Mouse (Mus musculus): Measurements from ENCODE around the gene 5730522E02Rik.

The 5730522E02Rik gene

DNA sequence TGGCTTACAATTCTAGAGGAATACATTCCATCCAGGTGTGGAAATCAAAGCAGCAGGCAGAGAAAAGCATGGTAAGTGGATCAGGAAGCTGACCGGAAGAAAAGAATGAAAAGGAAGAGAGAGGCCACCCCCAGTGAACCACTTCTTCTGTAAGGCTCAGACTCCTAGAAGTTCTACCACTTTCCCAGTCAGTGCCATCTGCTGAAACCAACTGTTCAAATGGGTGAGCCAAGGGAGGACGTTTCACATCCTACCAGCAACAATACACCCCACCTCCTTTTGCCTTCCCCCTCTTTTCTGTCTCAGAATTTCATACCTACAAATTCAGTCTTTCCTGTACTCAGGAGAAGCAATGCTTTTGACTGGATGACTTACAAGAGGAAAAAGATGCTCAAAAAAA lies 197.0 kb downstream of the 5730522E02Rik start:
- DNase-seq (ENCODE audit: inconsistent age in 2 of 2, low spot score in 1 of 2) = no peak

DNA sequence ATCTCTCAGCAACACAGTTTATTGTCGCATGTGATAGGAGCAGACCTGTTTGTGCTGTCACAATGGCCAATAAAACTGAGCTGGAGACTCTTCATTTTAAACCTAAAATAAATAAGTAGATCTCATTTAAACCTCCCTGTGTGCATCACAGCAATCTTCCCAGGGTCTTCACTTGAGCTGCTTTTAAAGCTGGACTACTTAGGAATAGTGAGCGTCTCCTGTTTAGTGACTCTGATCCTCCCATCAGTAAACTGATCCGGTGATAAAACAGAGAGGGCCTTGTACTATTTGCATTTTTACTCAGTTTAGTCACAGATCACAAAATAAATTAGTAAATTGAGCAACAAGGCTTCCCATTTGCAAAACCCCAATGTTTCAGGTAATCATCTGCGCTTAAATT lies 206.5 kb downstream of the 5730522E02Rik start:
- DNase-seq (ENCODE audit: inconsistent age in 2 of 2, low spot score in 1 of 2) = no peak

DNA sequence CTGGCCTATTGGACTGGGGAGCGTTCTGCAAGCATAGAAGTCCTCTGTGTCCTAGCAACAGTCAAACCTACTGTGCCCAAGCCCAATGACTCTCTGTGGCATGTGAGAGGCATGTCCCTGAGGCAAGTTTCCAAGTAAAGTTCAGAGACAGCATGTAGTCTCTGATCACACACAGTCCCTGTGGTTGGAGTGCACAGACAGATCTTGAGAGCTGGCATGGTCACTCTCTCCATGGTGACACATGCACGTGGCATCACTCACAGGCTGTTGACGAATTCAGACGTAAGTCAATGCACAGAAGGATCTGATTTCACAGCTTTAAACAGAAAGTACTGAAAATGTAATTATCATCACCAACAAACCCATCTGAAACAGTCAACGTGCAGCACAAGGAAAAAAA lies 210.8 kb downstream of the 5730522E02Rik start:
- DNase-seq (ENCODE audit: inconsistent age in 2 of 2, low spot score in 1 of 2) = no peak

DNA sequence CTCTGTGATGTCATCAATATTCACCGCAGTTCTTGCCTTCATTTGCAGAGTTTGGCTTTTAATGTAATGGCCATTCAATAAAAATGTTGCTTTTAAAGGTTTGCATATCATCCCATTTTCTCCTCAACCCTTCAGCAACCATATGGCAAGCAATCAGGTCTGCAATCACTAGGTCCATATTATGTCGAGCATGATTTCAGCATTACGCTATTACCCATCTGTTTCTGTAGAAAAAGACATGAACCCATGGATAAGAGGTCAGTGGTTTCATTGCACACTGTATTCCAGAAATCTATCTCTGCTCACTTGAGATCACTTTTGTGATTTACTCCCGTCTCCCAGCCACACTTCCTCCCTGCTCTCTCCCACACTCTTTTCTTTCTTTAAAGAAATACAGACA lies 213.1 kb downstream of the 5730522E02Rik start:
- DNase-seq (ENCODE audit: inconsistent age in 2 of 2, low spot score in 1 of 2) = no peak

DNA sequence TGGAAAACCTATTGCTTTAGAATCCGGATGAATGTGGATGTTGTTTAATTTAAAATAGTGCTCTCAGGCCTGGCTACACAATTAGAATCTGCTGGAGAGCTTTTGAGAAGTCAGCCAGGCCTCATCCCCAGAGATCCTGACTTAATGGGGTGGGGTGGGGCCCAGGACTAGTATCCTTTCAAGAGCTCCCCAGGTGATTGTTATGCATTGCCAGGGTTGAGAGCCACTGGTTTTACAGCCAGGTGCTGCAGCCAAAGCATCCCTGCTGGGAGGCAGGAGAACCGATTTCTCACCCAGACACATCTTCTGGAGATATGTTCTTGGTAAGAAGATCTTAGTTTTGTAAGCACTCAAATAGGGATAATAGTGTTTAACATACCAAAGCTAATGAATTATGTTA lies 216.4 kb downstream of the 5730522E02Rik start:
- no peak for DNase-seq (ENCODE audit: inconsistent age in 2 of 2, low spot score in 1 of 2)

DNA sequence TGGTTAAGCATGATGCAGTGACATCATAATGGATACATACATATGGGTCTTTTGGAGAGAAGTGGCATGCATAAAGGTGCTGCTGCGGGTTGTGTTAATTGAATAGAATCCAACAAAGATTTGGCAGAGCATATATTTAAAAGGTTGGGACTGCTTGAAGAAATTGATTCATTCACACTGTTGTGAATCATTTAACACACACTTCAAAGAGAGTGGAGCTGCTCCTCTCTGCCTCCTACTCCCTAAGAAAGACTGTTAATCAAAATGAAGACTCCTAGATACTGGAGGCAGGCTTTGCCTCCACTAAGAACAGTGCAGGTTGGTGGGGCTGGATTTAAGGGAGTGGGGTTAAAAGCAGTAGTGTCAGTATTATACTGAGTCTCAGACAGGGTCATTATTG lies 218.3 kb downstream of the 5730522E02Rik start:
- DNase-seq (ENCODE audit: inconsistent age in 2 of 2, low spot score in 1 of 2) = no peak

DNA sequence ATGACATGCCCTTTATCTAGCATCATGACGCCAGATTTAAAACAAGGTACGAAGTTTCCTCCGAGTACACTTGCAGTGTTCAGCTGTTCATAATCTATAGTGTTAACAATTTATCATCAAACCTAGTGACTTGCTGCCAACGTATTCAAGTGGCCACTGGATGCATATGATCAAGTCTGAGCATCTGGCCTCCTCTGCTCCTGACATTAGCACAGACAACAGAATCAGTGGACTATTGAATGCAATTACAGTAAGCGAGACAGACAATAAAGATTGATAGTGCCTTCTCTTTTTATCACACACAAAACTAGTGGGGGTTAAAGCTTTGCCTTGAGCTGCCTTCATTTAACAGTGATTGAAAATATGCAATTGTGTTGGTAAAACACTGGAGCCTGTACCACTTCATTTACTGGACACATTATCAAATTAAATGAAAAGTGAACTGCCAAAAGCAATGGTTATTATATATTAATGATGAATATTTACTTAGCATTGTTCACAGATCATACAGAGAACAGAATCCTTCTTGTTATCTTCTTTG lies 231.8 kb downstream of the 5730522E02Rik start:
- DNase-seq (ENCODE audit: inconsistent age in 2 of 2, low spot score in 1 of 2) = no peak

DNA sequence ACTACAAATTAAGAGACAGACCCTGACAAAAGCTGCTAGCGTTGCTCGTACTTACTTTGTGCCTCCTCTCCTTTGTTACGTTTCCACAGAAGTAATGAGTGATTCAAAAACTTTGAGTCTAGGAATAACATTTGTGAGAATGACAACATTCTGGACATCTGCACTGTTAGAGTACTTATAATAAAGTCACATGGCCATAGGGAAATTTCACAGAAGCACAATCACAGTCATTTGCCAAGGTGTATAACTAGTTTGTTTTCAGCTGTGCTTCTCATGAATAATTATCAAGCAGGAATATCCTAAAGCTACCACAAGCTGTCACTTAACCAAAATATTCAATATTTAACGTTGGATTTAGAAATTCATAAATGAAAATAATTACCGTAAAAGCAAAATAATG lies 269.1 kb downstream of the 5730522E02Rik start:
- DNase-seq (ENCODE audit: inconsistent age in 2 of 2, low spot score in 1 of 2) = no peak

DNA sequence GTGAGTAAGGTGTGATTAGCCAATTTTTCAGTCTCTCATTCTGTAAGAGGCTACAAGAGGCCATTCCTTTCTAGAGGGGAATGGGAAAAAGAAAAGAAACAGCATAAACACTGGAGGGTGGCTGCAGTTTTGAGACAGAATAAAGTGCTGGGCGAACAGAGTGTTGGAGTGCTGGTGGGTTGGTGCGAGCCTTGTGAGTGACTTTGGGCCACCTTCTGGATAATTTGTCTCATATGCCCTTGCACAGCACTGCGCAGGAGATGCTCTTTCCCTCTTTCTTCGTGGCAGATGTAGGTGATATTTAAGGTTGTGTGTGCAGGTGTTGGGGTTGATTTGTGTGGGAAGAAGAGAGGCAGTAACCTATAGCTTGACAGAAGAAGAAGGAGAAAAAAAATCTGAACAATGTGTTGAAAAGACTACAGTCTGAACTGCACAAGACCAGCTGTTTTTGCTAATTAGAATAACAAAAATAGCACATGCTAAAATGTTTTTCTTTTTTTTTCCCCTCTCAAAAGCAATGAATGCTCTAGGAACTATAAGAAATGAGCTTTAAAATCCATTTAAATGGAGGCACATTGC lies 269.8 kb downstream of the 5730522E02Rik start:
- no peak for DNase-seq (ENCODE audit: inconsistent age in 2 of 2, low spot score in 1 of 2)

DNA sequence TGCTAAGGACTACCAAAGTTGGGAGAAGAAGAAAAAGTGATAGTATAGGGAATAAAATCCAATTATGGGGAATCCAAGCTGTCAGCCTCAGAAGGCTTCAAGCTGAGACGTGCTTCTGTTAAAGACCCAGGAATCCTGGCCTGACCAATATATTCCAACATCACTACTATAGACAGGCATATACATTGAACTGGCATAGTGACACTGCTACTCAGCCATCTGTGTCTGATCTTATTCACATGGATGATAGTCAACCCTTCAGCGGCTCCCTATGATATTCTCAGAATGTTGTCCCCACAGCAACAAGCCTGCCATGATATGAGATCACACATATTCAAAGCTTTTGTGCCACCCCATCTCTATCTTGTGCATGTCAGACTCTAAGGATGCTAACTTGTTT lies 284.3 kb downstream of the 5730522E02Rik start:
- DNase-seq (ENCODE audit: inconsistent age in 2 of 2, low spot score in 1 of 2) = no peak

DNA sequence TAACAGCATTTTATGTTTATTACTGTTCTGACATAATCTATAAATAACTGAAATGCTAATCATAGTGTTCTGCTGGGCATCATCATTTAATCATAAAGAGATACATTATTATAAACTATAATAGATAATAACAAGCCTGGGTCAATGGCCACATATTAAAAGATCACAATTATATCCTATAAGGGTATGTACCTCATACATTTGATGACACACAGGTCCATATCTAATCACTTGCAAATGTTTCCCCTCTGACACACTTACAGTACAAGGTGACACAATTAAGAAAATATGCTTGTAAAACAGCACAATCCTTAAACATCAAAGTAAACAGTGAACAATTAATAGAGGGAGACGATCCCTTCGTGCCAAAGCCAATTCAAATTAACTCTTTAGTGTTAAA lies 308.2 kb downstream of the 5730522E02Rik start:
- no peak for DNase-seq (ENCODE audit: inconsistent age in 2 of 2, low spot score in 1 of 2)

DNA sequence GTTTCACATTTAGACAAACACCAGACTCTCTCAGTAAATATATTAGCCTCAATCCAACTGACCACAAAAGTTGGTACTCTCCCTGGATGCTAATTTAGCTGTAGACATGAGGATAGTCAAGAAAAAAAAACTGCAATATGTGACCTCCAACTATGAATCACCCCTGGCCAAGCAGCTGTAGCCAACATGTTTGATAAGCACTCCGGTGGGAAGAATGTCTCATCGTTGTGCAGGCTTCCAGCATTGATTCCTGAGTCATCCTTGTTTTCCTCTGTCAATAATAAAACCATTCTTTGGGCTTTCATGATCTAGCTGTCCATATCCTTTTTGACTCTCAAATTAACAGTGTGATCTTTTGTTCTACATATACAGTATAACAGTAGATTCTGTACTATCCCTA lies 308.9 kb downstream of the 5730522E02Rik start:
- peak in 1 of 2 experiments; percentile 52 for DNase-seq (ENCODE audit: inconsistent age in 2 of 2, low spot score in 1 of 2)

DNA sequence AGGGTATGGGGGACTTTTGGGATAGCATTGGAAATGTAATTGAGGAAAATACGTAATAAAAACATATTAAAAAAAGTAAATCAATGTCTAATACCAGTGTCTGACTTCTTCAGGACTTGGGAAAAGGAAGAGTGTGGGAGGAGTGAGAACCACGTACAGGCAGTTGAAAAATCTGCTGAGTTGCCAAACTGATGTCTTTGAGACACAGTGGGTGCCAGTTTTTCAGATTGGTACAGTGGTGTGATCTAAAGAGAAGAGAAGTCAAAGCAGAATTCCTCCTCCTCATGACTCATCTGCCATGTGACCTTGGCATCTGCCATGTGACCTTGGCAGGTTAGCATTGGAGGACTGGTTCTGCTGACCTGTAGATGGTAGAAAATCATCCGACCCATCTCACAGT lies 316.7 kb downstream of the 5730522E02Rik start:
- no peak for DNase-seq (ENCODE audit: inconsistent age in 2 of 2, low spot score in 1 of 2)

DNA sequence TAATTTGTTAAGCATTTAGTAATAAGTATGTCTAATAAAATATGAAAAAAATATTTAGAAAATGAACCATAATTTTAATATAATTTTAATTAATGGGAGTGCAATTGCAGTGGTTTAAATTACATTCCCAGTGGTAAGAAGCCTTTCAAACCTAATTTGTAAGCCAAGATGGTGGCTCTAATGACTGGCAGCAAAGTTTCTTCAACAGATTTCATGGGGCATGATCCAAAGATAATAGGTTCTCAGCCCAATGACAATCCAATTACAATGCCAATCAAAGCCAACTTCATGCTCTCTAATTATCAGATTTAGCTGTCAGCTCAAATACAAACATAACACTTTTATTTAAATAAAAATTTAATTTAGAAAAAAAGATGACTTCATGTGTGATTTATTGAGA lies 337.6 kb downstream of the 5730522E02Rik start:
- no peak for DNase-seq (ENCODE audit: inconsistent age in 2 of 2, low spot score in 1 of 2)

DNA sequence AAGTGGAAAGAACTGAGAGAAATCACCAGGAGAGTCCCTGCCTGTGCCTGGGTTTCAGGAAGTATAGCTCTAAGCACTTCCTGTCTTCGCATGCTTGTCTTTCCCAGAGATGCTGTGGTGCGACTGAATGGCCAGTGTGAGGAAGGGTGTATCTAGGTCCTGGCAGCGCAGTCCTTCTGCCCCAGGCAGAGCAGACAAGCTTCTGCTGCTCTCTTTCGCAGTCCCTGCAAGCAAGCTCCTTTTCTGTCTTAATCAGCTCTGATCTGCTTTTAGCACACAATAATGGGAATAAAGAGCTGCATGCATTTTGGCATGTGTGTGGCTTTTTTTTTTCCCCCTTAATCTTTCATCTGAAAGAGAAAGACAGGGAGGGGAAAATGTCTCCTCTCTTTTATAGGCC lies 338.2 kb downstream of the 5730522E02Rik start:
- DNase-seq (ENCODE audit: inconsistent age in 2 of 2, low spot score in 1 of 2) = no peak

DNA sequence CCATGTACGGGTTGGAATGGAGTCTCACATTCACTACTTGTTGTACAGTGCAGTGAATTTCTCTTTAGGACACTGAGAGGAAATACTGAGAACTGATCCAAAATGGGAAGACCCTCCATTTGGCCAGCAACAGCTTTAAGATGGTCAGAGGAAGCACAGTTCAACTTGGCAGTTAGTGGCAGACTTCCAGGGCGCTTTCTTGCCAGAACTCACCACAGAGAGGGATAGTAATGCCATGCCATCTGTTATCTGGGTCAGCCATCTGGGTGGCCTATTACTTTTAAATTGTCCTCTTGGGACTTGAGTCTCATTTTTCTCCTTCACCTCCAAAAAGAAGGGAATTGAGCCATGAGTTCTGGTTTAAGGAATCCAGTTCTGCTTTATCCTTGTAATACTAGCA lies 344.3 kb downstream of the 5730522E02Rik start:
- peak in 1 of 2 experiments; percentile 21 for DNase-seq (ENCODE audit: inconsistent age in 2 of 2, low spot score in 1 of 2)

DNA sequence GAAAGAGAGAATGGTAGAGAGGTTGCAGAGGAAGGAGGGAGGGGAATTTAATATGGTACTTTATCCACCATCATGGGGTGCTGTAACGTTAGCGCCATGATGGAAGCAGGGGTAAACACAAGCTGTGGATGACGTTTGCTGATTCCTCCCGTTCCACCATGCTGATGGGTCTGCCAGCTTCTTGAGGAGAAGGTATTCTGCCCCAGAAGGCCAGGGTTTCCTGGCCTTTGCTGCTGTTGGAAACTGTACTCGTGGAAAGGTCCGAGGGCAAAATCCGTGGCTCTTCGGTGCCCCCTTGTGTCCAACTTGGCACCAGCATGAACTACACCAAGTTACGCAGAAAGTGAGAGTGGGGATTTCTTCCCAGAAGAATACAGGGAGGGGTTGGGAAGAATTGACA lies 347.9 kb downstream of the 5730522E02Rik start:
- peak; percentile 59 to 87 for DNase-seq (ENCODE audit: inconsistent age in 2 of 2, low spot score in 1 of 2)

DNA sequence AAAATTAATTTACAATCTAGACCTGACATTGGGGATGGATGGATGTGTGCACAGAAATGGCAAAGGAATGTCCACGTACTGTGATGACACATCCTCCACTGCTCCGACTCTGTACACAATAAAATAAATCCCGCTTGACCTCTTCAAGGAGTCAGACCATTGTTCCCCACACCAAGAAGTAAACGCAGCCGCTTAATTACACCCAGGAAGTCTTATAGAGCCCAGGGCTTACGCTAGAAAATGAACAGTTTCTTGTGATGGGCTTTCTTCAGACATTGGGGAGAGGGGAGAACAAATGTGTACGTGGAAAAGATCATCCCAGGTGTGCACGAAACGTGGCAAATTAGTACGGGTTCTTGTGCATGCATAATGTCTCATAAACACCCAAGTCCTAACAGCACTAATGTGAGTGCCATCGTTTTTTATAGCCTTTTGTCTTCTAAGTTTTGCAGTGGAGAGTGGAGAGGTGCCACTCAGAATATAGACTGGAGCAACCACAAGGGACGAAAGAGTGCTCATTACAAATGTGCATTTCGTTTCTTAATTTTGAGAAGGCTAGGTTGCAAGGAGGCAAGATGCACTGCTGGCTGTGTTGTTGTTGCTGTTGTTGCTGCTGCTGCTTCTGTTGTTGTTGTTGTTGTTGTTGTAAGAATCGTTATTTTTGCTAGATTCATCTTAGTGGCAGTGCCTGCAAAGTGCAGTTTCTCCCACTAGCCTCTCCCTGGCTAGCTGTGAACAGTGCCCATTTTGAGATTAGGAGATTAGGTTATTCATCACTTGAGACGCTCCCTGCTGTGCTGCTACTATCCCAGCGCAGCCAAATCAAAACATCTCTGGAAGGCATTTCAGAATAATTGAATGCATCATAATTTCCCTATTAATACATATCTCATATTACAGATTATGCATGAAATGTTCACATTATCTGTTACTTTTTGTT lies 353.7 kb downstream of the 5730522E02Rik start:
- DNase-seq (ENCODE audit: inconsistent age in 2 of 2, low spot score in 1 of 2) = no peak

DNA sequence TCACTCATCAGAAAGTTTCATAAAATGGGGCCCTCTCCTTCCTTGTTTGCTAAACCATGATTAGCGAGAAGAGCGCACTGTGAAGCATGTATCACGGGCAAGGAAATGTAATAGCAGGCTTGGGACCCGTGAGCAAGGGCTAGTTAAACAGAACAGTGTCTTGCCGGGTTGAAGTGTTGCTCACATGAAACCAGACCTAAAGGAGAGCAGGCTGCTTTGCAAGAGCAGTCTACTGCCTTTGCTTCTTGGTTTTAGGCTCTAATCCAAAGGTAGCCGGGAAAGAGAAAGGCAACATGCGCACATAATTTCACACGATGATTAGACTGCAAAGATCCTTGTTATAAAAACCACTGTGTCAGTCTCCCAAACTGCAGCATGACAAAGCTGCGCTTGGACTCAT lies 354.8 kb downstream of the 5730522E02Rik start:
- DNase-seq (ENCODE audit: inconsistent age in 2 of 2, low spot score in 1 of 2) = no peak

DNA sequence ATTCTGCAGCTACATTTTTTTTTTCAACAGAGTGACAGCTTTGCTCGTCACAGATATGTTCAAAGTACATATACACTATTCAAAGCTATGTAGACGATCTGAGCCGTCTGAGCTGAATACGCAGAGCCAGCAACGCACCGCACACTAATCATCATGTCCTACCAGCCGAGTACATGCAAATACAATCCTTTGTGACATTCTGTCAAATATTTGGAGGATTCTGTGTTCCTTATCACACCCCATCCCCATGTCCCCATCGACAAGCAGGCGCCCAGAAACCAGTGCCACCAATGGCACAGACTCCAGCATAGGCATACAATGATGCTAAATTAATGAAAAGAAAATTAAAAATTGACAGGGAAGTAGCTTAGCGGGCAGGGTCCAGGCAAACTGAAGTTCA lies 356.3 kb downstream of the 5730522E02Rik start:
- DNase-seq (ENCODE audit: inconsistent age in 2 of 2, low spot score in 1 of 2) = no peak

DNA sequence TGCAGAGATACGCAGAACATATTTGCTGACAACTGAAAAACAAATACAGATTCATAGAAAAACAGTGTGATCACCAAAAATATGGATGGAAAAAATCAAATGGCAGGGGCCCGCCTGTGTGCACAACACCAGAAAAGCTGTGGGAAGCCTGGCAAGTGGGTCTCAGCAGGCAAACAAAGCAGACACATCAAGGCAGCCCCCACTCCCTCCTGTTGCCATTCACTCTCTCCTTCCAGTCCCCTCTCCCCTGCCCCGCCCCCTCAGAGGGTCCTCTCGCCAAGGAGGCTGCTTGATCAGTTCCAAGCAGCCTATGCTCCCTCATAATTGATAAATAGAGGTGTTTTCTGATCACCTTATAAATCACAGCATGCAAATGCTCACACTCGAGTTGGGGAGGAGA lies 357.5 kb downstream of the 5730522E02Rik start:
- no peak for DNase-seq (ENCODE audit: inconsistent age in 2 of 2, low spot score in 1 of 2)
